Mouse (Mus musculus) midbrain, embryonic 11.5 days (tissue): ENCODE measurements at regions not wholly inside any gene's neighbourhood (a gene's known extent, or its start where the extent isn't known, plus 50 kb on each side); places are given as distances from the start of the nearest gene placed in this dataset.

ENCODE experiments used
- ATAC-seq: fragments of 200-750 bp; cut with Nextera tagmentation; 2 replicates; pipeline ENCODE4 v1.8.0; 2017; ENCODE audit warnings: moderate TSS enrichment, moderate library complexity; ENCODE audit not compliant: low FRiP score
- DNase-seq: peaks from one replicate; pipeline ENCODE4 v3.0.0; 2015; ENCODE audit warnings: low spot score; ENCODE audit errors: missing footprints
- H3K27ac ChIP-seq: fragments of 300-500 bp; sonication (generic); 2 replicates; pipeline ENCODE4 v1.5.1; 2014; ENCODE audit warnings: low read depth, low read length
- H3K27me3 ChIP-seq: fragments of 300-500 bp; sonication (generic); 2 replicates; pipeline ENCODE4 v1.6.1; 2014; ENCODE audit warnings: mild to moderate bottlenecking, low read length, moderate library complexity, mixed read lengths; ENCODE audit not compliant: control insufficient read depth, insufficient read depth
- H3K36me3 ChIP-seq: fragments of 300-500 bp; sonication (generic); 2 replicates; pipeline ENCODE4 v1.6.1; 2014; ENCODE audit warnings: mild to moderate bottlenecking, low read length, moderate library complexity, mixed read lengths; ENCODE audit not compliant: control insufficient read depth, insufficient read depth
- H3K4me1 ChIP-seq: fragments of 300-500 bp; sonication (generic); 2 replicates; pipeline ENCODE4 v1.6.1; 2014; ENCODE audit warnings: low read length; ENCODE audit not compliant: control insufficient read depth, insufficient read depth
- H3K4me2 ChIP-seq: fragments of 300-500 bp; sonication (generic); 2 replicates; pipeline ENCODE4 v1.6.1; 2014; ENCODE audit warnings: mild to moderate bottlenecking, moderate library complexity
- H3K4me3 ChIP-seq: fragments of 300-500 bp; sonication (generic); 2 replicates; pipeline ENCODE4 v1.5.1; 2014; ENCODE audit warnings: low read depth, low read length
- H3K9ac ChIP-seq: fragments of 300-500 bp; sonication (generic); 2 replicates; pipeline ENCODE4 v1.6.1; 2014; ENCODE audit warnings: low read length
- H3K9me3 ChIP-seq: fragments of 300-500 bp; sonication (generic); 2 replicates; pipeline ENCODE4 v1.6.1; 2016; ENCODE audit warnings: low read length; ENCODE audit not compliant: control insufficient read depth
- WGBS: fragments of 180-500 bp; shearing (Covaris S2); extraction: QIAGEN DNeasy Blood & Tissue Kit; methylation state at CpG from one replicate; pipeline ENCODE4 v1.1.7; 2014; 5-methylcytosine and 5-hydroxymethylcytosine counted together

GRCm38 (mm10) chr13:111933526-111934240 lies 124.9 kb upstream of the Map3k1 start:
- Histone ChIP-seq H3K4me3 (no peak overlapping the region), H3K27me3 (no peaks in the 10 kb centered on the region), H3K4me1 (no peaks in the 10 kb centered on the region), H3K27ac (no peak overlapping the region), H3K36me3 (no peaks in the 10 kb centered on the region), H3K4me2 (no peak overlapping the region), H3K9me3 (no peaks in the 10 kb centered on the region), H3K9ac (no peak overlapping the region)
- ATAC-seq (no peak), DNase-seq (peak; percentile 73)
- 91% methylated on average over 8 of the region's 8 CpGs for WGBS

DNA sequence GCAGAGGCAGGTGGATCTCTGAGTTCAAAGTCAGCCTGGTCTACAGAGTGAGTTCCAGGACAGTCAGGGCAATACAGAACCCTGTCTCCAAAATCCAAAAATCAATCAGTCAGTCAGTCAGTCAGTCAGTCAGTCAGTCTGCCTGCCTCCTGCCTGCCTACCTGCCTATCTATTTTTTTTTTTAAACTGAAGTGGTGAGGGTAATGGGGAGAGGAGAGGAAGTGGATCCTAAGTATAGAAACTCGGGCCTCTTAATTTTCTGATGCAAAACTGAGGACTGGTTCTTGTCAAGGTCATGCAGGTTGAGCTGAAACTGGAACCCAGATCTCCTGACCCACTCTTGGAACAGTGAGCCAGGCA lies 126.9 kb upstream of the Map3k1 start:
- 62% methylated on average over 1 of the region's 1 CpGs for WGBS
- Histone ChIP-seq H3K4me2 (no peak overlapping the region), H3K27me3 (no peaks in the 10 kb centered on the region), H3K9me3 (no peaks in the 10 kb centered on the region), H3K9ac (no peak overlapping the region), H3K4me1 (no peaks in the 10 kb centered on the region), H3K4me3 (no peak overlapping the region), H3K36me3 (no peaks in the 10 kb centered on the region), H3K27ac (no peak overlapping the region)
- no peak for DNase-seq
- ATAC-seq, result no peak

- Histone ChIP-seq H3K4me1 (no peaks in the 10 kb centered on the region), H3K4me3 (no peak overlapping the region), H3K9me3 (no peaks in the 10 kb centered on the region), H3K36me3 (no peaks in the 10 kb centered on the region), H3K9ac (no peak overlapping the region), H3K27ac (no peak overlapping the region), H3K27me3 (no peaks in the 10 kb centered on the region), H3K4me2 (no peak overlapping the region)
- ATAC-seq (no peak), DNase-seq (no peak)
- 77% methylated on average over 9 of the region's 9 CpGs for WGBS
Measured at GRCm38 (mm10) chr13:111936081-111936857, 127.5 kb upstream of the Map3k1 start.

- no peak overlapping the region for H3K4me3 ChIP-seq
- DNase-seq (no peak), ATAC-seq (peak; percentile 7; the same call in 1 of the 2 replicates)
- no peak overlapping the region for H3K9ac ChIP-seq
- no peaks in the 10 kb centered on the region for H3K9me3 ChIP-seq
- WGBS, result 72% methylated on average over 8 of the region's 8 CpGs
- H3K4me1 ChIP-seq, result no peaks in the 10 kb centered on the region
- H3K36me3 ChIP-seq, result no peaks in the 10 kb centered on the region
- no peaks in the 10 kb centered on the region for H3K27me3 ChIP-seq
- no peak overlapping the region for H3K4me2 ChIP-seq
- H3K27ac ChIP-seq, result no peak overlapping the region
Measured at GRCm38 (mm10) chr13:111936983-111937382, 128.2 kb upstream of the Map3k1 start.

GRCm38 (mm10) chr13:111938896-111939422 lies 130.2 kb upstream of the Map3k1 start:
- Histone ChIP-seq H3K9me3 (no peaks in the 10 kb centered on the region), H3K4me2 (no peak overlapping the region), H3K9ac (no peak overlapping the region), H3K4me3 (no peak overlapping the region), H3K4me1 (no peaks in the 10 kb centered on the region), H3K36me3 (no peaks in the 10 kb centered on the region), H3K27ac (no peak overlapping the region), H3K27me3 (no peaks in the 10 kb centered on the region)
- DNase-seq (no peak), ATAC-seq (no peak)
- WGBS, result 72% methylated on average over 8 of the region's 8 CpGs

DNA sequence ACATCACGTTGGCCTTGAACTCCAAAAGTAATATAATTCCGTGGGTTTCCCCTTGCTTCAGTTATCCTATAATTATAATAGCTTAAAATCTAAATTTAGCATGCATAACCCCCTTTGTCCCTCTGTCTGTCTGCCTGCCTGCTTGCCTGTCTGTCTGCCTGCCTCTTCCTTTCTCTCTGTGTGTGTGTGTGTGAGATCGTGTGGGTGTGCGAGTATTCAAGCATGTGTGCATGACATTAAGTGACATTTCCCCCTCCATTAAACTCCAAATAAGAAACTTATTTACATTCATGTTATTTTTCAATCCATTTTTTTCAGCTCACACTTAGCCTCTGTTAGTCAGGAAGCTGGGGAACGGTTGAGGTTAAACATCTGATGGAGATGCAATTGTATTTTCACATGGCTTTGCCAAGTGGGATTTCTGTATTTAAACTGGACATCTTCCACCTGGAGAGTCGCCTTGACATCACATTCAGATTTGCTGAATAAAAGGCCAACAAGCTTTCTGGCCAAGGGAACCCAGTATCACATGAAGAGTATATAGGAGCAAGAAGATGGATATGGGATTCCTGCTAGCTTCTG lies 130.8 kb upstream of the Map3k1 start:
- no peak overlapping the region for H3K27ac ChIP-seq
- DNase-seq (no peak), ATAC-seq (no peak)
- H3K36me3 ChIP-seq, result no peaks in the 10 kb centered on the region
- H3K9me3 ChIP-seq, result no peaks in the 10 kb centered on the region
- no peak overlapping the region for H3K9ac ChIP-seq
- 87% methylated on average over 6 of the region's 6 CpGs for WGBS
- no peak overlapping the region for H3K4me2 ChIP-seq
- no peak overlapping the region for H3K4me3 ChIP-seq
- H3K27me3 ChIP-seq, result no peaks in the 10 kb centered on the region
- no peaks in the 10 kb centered on the region for H3K4me1 ChIP-seq

DNA sequence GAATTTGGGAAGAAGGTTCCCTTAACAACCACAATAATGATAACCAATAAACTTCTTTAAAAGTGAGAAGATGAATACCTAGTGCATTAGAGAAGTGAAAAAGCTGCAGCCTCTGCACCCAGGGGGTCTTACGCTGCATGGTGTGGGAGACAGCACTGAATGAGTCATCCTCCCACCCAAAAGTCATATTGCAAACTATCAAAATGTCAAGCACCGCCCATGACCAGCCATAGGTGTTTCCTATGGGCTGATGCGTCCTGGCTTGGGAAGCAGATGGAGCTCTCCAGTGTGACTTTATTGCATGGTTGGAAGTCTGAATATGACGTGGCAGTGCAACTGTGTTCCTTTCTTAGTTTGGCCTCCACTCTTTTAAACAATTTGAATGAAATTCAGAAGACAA lies 131.5 kb upstream of the Map3k1 start:
- Histone ChIP-seq H3K4me2 (no peak overlapping the region), H3K36me3 (no peaks in the 10 kb centered on the region), H3K9ac (no peak overlapping the region)

GRCm38 (mm10) chr13:111940796-111941513 lies 132.2 kb upstream of the Map3k1 start:
- DNase-seq (no peak), ATAC-seq (no peak)
- 86% methylated on average over 6 of the region's 6 CpGs for WGBS
- Histone ChIP-seq H3K27ac (no peak overlapping the region), H3K36me3 (no peaks in the 10 kb centered on the region), H3K4me2 (no peak overlapping the region), H3K27me3 (no peaks in the 10 kb centered on the region), H3K9ac (no peak overlapping the region), H3K9me3 (no peaks in the 10 kb centered on the region), H3K4me3 (no peak overlapping the region), H3K4me1 (no peaks in the 10 kb centered on the region)

More for the DNA sequence above, 131.5 kb upstream of the Map3k1 start:
- ATAC-seq (no peak), DNase-seq (no peak)
- H3K9me3 ChIP-seq, result no peaks in the 10 kb centered on the region
- WGBS, result 91% methylated on average over 4 of the region's 4 CpGs
- no peak overlapping the region for H3K27ac ChIP-seq
- H3K27me3 ChIP-seq, result no peaks in the 10 kb centered on the region
- no peak overlapping the region for H3K4me3 ChIP-seq
- no peaks in the 10 kb centered on the region for H3K4me1 ChIP-seq
